Mouse (Mus musculus) heart, postnatal 0 days (tissue): Measurements from ENCODE around the gene Gpr132. TPM values are rescaled to one million over a fixed set of nuclear protein-coding genes. Genes with fewer than 3 reads are reported as not detected.

ENCODE experiments used
- ATAC-seq: fragments of 200-750 bp; cut with Nextera tagmentation; 2 replicates; pipeline ENCODE4 v1.8.0; 2017; ENCODE audit warnings: low read depth, moderate number of reproducible peaks, moderate library complexity; ENCODE audit not compliant: insufficient read depth
- DNase-seq: peaks from one replicate; pipeline ENCODE4 v3.0.0-alpha.2; 2016; ENCODE audit warnings: low spot score
- H3K27ac ChIP-seq: fragments of 300-500 bp; sonication (generic); 2 replicates; pipeline ENCODE4 v1.5.1; 2014; ENCODE audit warnings: low read depth, mild to moderate bottlenecking
- H3K27me3 ChIP-seq: fragments of 300-500 bp; sonication (generic); 2 replicates; pipeline ENCODE4 v1.6.1; 2014; ENCODE audit warnings: low read length, mixed read lengths; ENCODE audit not compliant: control insufficient read depth, insufficient read depth
- H3K36me3 ChIP-seq: fragments of 300-500 bp; sonication (generic); replicated peaks from 2 replicates; pipeline ENCODE4 v1.6.1; 2014; ENCODE audit warnings: low read length, mixed read lengths; ENCODE audit not compliant: control insufficient read depth, insufficient read depth
- H3K4me1 ChIP-seq: fragments of 300-500 bp; sonication (generic); 2 replicates; pipeline ENCODE4 v1.6.1; 2014; ENCODE audit warnings: antibody characterized with exemption; ENCODE audit not compliant: control insufficient read depth, insufficient read depth
- H3K4me2 ChIP-seq: fragments of 300-500 bp; sonication (generic); 2 replicates; pipeline ENCODE4 v1.6.1; 2014; ENCODE audit warnings: low read depth, mild to moderate bottlenecking, low read length, moderate library complexity
- H3K4me3 ChIP-seq: fragments of 300-500 bp; sonication (generic); 2 replicates; pipeline ENCODE4 v1.5.1; 2014; ENCODE audit warnings: low read depth, low read length
- H3K9ac ChIP-seq: fragments of 300-500 bp; sonication (generic); replicated peaks from 2 replicates; pipeline ENCODE4 v1.6.1; 2014; ENCODE audit warnings: low read depth, low read length, mixed read lengths
- H3K9me3 ChIP-seq: fragments of 300-500 bp; sonication (generic); replicated peaks from 2 replicates; pipeline ENCODE4 v1.6.1; 2016; ENCODE audit warnings: low read length; ENCODE audit not compliant: control insufficient read depth
- CTCF ChIP-seq: IDR thresholded peaks from 2 replicates; pipeline ENCODE4 v1.5.1; 2016; ENCODE audit warnings: antibody characterized with exemption, control low read depth, low read depth
- EP300 ChIP-seq: IDR thresholded peaks from 2 replicates; pipeline ENCODE4 v1.6.1; 2016; ENCODE audit warnings: antibody characterized with exemption, low read depth
- WGBS: fragments of 180-500 bp; shearing (Covaris S2); extraction: QIAGEN DNeasy Blood & Tissue Kit; methylation state at CpG from one replicate; pipeline ENCODE4 v1.1.7; 2014; 5-methylcytosine and 5-hydroxymethylcytosine counted together
- polyA plus RNA-seq: library from polyadenylated mRNA; unstranded; fragments of >200 nt; fragmentation: Nextera tagmentation; extraction: Ambion mirVana; gene quantifications from 2 replicates; pipeline ENCODE4 v1.2.1, GENCODE M21; 2015
- total RNA-seq: library from RNA; depleted of rRNA; stranded (reverse); fragments of >200 nt; gene quantifications from 2 replicates; pipeline ENCODE4 v1.2.3, GENCODE M21; 2014; ENCODE audit warnings: low replicate concordance

The Gpr132 gene
- total and polyA plus RNA-seq, 2 experiments from 2014 or later = 0.04 to 0.38 TPM

- no peak for ATAC-seq
- H3K27ac ChIP-seq = no peak overlapping the region
- H3K4me1 ChIP-seq = peaks cover 9% of the 10 kb centered on the region; the same call in 1 of the 2 replicates
- peaks cover 68% of the 10 kb centered on the region for H3K27me3 ChIP-seq
- no peaks in the 10 kb centered on the region for H3K36me3 ChIP-seq
- H3K9me3 ChIP-seq = no peaks in the 10 kb centered on the region
- H3K4me3 ChIP-seq = no peak overlapping the region
- H3K4me2 ChIP-seq = no peak overlapping the region
- TF ChIP-seq CTCF (no peak), EP300 (no peak)
- WGBS = 75% methylated on average over 10 of the region's 10 CpGs
- no peak for DNase-seq
- H3K9ac ChIP-seq = no peak overlapping the region
These were observed 5.0 kb upstream of the Gpr132 start for GRCm38 (mm10) chr12:112872991-112873390.

- no peak overlapping the region for H3K4me2 ChIP-seq
- no peak overlapping the region for H3K27ac ChIP-seq
- no peaks in the 10 kb centered on the region for H3K36me3 ChIP-seq
- TF ChIP-seq CTCF (no peak), EP300 (no peak)
- no peak for DNase-seq
- no peak overlapping the region for H3K4me3 ChIP-seq
- no peak overlapping the region for H3K9ac ChIP-seq
- 88% methylated on average over 2 of the region's 2 CpGs for WGBS
- no peaks in the 10 kb centered on the region for H3K9me3 ChIP-seq
- no peak for ATAC-seq
- H3K4me1 ChIP-seq = peaks cover 5% of the 10 kb centered on the region; the same call in 1 of the 2 replicates
- H3K27me3 ChIP-seq = peaks cover 51% of the 10 kb centered on the region
These were observed 3.2 kb upstream of the Gpr132 start for GRCm38 (mm10) chr12:112871272-112871671.

GRCm38 (mm10) chr12:112870775-112871174 lies 2.7 kb upstream of the Gpr132 start:
- H3K27ac ChIP-seq = no peak overlapping the region
- peaks cover 5% of the 10 kb centered on the region; the same call in 1 of the 2 replicates for H3K4me1 ChIP-seq
- ATAC-seq (no peak), DNase-seq (no peak)
- 57% methylated on average over 13 of the region's 13 CpGs for WGBS
- H3K9ac ChIP-seq = no peak overlapping the region
- no peaks in the 10 kb centered on the region for H3K9me3 ChIP-seq
- H3K27me3 ChIP-seq = peaks cover 46% of the 10 kb centered on the region
- no peak for TF ChIP-seq CTCF
- TF ChIP-seq EP300 = no peak
- H3K4me3 ChIP-seq = no peak overlapping the region
- no peaks in the 10 kb centered on the region for H3K36me3 ChIP-seq
- no peak overlapping the region for H3K4me2 ChIP-seq

- no peak overlapping the region; the same call in 1 of the 2 replicates for H3K9ac ChIP-seq
- H3K4me1 ChIP-seq = peaks cover 5% of the 10 kb centered on the region; the same call in 1 of the 2 replicates
- ATAC-seq (no peak), DNase-seq (no peak)
- no peak overlapping the region; the same call in 1 of the 2 replicates for H3K4me2 ChIP-seq
- no peaks in the 10 kb centered on the region for H3K9me3 ChIP-seq
- WGBS = 4% methylated on average over 16 of the region's 16 CpGs
- H3K27me3 ChIP-seq = peaks cover 38% of the 10 kb centered on the region
- no peak overlapping the region for H3K4me3 ChIP-seq
- H3K36me3 ChIP-seq = no peaks in the 10 kb centered on the region
- TF ChIP-seq EP300 (no peak), CTCF (no peak)
- no peak overlapping the region for H3K27ac ChIP-seq
These were observed 1.8 kb upstream of the Gpr132 start for GRCm38 (mm10) chr12:112869783-112870204.

GRCm38 (mm10) chr12:112867106-112867674 lies 838 bp downstream of the Gpr132 start:
- 82% methylated on average over 7 of the region's 7 CpGs for WGBS
- no peak overlapping the region for H3K9ac ChIP-seq
- H3K4me3 ChIP-seq = no peak overlapping the region
- no peaks in the 10 kb centered on the region for H3K36me3 ChIP-seq
- no peak overlapping the region for H3K4me2 ChIP-seq
- no peak overlapping the region for H3K27ac ChIP-seq
- no peaks in the 10 kb centered on the region for H3K9me3 ChIP-seq
- DNase-seq (no peak), ATAC-seq (no peak)
- no peaks in the 10 kb centered on the region for H3K4me1 ChIP-seq
- TF ChIP-seq EP300 (no peak), CTCF (no peak)
- H3K27me3 ChIP-seq = peaks cover 12% of the 10 kb centered on the region; the same call in 1 of the 2 replicates
